Mouse (Mus musculus): ENCODE measurements around the gene Alkbh1.

DNA sequence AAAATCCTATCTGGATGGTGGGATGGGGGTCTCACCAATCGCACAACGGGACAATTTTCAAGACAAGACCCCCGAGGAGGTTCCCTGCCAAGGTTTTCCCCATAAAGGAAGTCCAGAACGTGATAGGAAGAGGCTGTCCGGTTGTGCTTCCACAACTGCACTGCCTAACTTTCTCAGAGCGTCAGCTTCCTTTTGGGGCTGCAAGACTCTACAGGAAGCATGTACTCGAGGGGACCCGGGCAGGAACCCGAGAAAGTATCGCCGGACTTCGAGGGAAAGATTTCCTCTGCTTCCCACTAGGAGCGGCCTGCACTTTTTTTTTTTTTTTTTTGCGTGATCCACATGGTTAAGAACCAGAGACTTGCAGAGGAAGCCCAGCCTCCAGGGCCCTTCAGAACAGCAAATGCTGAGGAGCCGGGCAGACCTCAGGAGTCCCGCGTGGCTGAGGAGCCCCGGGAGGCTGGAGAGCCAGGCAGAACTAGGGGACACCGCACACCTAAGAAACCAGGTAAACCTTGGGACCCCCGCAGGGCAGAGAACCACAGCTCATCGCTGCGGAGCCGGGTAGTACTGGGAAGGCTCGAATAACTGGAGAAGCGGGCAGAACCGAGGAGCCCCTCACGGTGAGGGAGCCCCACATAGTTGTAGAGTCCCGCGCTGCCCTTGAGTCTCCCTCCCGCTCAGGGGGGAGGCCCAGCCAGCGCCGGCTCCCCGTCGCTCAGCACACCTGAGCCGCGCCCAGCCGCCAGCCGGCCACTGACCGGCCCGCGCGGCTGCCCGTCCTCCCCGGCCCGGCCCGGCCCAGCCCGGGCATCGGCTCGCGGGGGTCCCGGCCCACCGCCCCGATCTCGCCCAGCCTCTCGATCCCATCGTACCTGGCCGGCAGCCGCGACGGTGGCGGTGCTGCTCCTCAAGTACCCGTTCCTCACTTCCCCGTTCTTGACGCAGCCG is 56.4 kb downstream of the Alkbh1 start:
- TF ChIP-seq CTCF (IDR thresholded peaks at IDR 0.05; ENCODE audit: low read depth, low read length) (no peak), POLR2A (IDR thresholded peaks at IDR 0.05; ENCODE audit: borderline replicate concordance, low read depth, low read length) (no peak)
